Mouse (Mus musculus): ENCODE results near the gene Dcaf12l2. TPM values are rescaled to one million over a fixed set of nuclear protein-coding genes. Genes with fewer than 3 reads are reported as not detected.

Gene Dcaf12l2
- 1.3 and 1.4 TPM in 2 replicates for polyA plus RNA-seq (2016; fragmentation: Nextera tagmentation; extraction: Ambion mirVana)

GRCm38 (mm10) chrX:44367646-44368521 lies at the start of gene Dcaf12l2:
Gene Dcaf12l2 (minus strand): TSS chrX:44368342.
- 29% methylated on average over 39 of the region's 57 CpGs for WGBS
- H3K4me3 ChIP-seq (replicated peaks), result peak within 1 kb of the TSS; percentile 50
- H3K27ac ChIP-seq, result no peak within 1 kb of the TSS
- H3K27me3 ChIP-seq, result no peaks in the 10 kb centered on the region
- ATAC-seq (ENCODE audit: low FRiP score), result peak; percentile 88
- no peaks in the 10 kb centered on the region for H3K36me3 ChIP-seq (replicated peaks)
- H3K4me2 ChIP-seq, result peak within 1 kb of the TSS; percentile 65
- peak within 1 kb of the TSS; percentile 59 for H3K9ac ChIP-seq
- no peaks in the 10 kb centered on the region for H3K4me1 ChIP-seq
- no peaks in the 10 kb centered on the region for H3K9me3 ChIP-seq

GRCm38 (mm10) chrX:44367280-44367645 lies 879 bp downstream of the Dcaf12l2 start:
- no peaks in the 10 kb centered on the region for H3K36me3 ChIP-seq (replicated peaks)
- H3K27me3 ChIP-seq, result no peaks in the 10 kb centered on the region
- H3K4me1 ChIP-seq, result no peaks in the 10 kb centered on the region
- H3K9me3 ChIP-seq, result no peaks in the 10 kb centered on the region
- 76% methylated on average over 14 of the region's 14 CpGs for WGBS
- ATAC-seq (ENCODE audit: low FRiP score), result no peak; the same call in 1 of the 2 replicates
- H3K4me3 ChIP-seq (replicated peaks), result peak overlapping the region; percentile 50
- no peak overlapping the region for H3K27ac ChIP-seq
- no peak overlapping the region; the same call in 1 of the 2 replicates for H3K9ac ChIP-seq
- H3K4me2 ChIP-seq, result peak overlapping the region; percentile 65
